Mouse (Mus musculus) lung, adult 2 months (tissue): ENCODE measurements at regions not wholly inside any gene's neighbourhood (a gene's known extent, or its start where the extent isn't known, plus 50 kb on each side); places are given as distances from the start of the nearest gene placed in this dataset.

Experiments used
- CTCF ChIP-seq: fragments of 200-500 bp; IDR thresholded peaks from 2 replicates; pipeline ENCODE4 v1.5.1; 2011; ENCODE audit warnings: mild to moderate bottlenecking, low read length, control low read depth; ENCODE audit not compliant: insufficient read depth
- POLR2A ChIP-seq: fragments of 200-500 bp; IDR thresholded peaks from 2 replicates; pipeline ENCODE4 v1.6.1; 2011; ENCODE audit warnings: low read depth, mild to moderate bottlenecking, control low read depth, low read length, borderline replicate concordance; ENCODE audit errors: extremely low read depth

DNA sequence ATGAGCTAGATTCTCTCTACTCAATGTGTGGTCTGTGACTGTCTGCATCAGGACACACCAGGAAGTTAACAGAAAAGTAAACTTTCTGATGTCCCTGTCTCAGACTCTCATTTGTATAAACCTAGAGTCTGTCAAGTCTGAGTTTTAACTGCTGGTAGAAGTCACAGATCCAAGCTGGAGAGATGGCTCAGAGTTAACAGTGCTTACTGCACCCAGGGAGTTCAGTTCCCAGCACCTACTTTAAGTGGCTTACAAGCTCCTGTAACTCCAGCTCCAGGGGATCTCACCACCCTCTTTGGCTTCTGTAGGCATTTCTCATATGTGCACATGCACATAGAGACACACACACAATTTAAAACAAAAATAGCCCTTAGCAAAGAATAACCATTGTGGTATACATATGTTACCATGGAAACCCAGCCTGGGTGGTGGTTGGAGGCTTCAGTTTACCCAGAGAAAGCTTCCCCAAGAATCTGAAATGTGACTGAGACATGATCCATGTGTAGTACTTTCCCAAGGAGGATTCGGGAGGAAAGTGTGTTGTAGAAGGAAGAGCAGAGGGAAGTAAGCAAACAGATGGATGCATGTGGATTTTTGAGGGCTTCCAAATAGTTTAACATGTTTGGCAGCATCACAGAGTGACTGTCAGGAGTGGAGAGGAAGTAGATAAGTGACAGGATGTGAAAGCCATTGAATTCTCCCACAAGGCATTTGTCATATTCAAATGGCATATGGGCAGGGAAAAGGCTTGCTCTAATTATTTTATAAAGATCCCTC is 1279.8 kb downstream of the Slc22a22 start:
- TF ChIP-seq CTCF (no peak), POLR2A (no peak)
